Mouse (Mus musculus): ENCODE data around the gene S100z.

- TF ChIP-seq GATA1 (IDR thresholded peaks at IDR 0.05; ENCODE audit: borderline replicate concordance, low read length) (no peak), CTCF (IDR thresholded peaks at IDR 0.05; ENCODE audit: low read depth, low read length) (no peak), POLR2AphosphoS5 (IDR thresholded peaks at IDR 0.05; ENCODE audit: insufficient replicate concordance, low read depth, low read length) (no peak), TAL1 (conservative IDR thresholded peaks at IDR 0.05; ENCODE audit: low read depth, low read length) (no peak)
Observed at GRCm38 (mm10) chr13:95496601-95497000, 18.1 kb upstream of the S100z start.

Data from G1E (cell line).